Mouse (Mus musculus): ENCODE data around the gene Plpp2.

DNA sequence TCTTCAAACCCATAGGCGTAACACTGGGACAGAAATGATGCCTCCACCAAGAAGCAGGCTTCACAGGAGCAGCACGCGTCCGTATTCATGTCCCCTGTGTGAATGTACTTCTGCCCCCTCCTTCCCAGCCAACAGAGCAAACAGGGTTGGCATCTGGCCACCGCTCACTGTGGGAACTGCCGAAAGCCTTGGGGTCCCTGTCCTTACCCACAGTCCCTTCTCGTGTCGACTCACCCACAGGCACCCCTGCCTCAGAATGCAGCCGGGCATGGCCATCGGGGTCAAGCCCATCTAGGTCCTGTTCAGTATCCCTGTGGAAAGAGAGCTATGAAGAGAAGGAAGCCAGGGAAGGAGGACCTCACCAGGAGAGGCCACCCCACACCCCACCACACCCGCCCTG, 8.6 kb upstream of the Plpp2 start:
- TF ChIP-seq CTCF (IDR thresholded peaks at IDR 0.05; ENCODE audit: extremely low read depth, insufficient read length, insufficient replicate concordance, low read depth, low read length) (no peak), POLR2A (IDR thresholded peaks at IDR 0.05; ENCODE audit: low read depth, low read length) (no peak)

Data from small intestine, adult 2 months (tissue).